Mouse (Mus musculus) MEL (cell line): ENCODE results near the gene Hoxd13.

Experiments
- CTCF ChIP-seq, 3 experiments: IDR thresholded peaks in 2 of 3; conservative IDR thresholded peaks in 1 of 3; 2 replicates each; pipeline ENCODE4 v1.5.1; 2011 to 2012; ENCODE audit warnings: low read length in 3 of 3, low read depth in 2 of 3, mild to moderate bottlenecking in 2 of 3, improper control_type of control experiment in 1 of 3, inconsistent platforms in 1 of 3, mixed read lengths in 1 of 3, moderate library complexity in 1 of 3; ENCODE audit not compliant: control insufficient read depth in 1 of 3, insufficient read depth in 1 of 3, poor library complexity in 1 of 3, severe bottlenecking in 1 of 3
- ELF1 ChIP-seq: IDR thresholded peaks from 2 replicates; pipeline ENCODE4 v1.6.1; 2014; ENCODE audit warnings: low read depth, mild to moderate bottlenecking, inconsistent platforms, low read length, improper control_type of control experiment, moderate library complexity
- EP300 ChIP-seq, 2 experiments: IDR thresholded peaks; 2 replicates each; pipeline ENCODE4 v1.6.1; 2011; ENCODE audit warnings: improper control_type of control experiment in 2 of 2, low read length in 2 of 2, low read depth in 1 of 2, mild to moderate bottlenecking in 1 of 2
- ETS1 ChIP-seq: IDR thresholded peaks from 2 replicates; pipeline ENCODE4 v1.6.1; 2012; ENCODE audit warnings: low read depth, mild to moderate bottlenecking, inconsistent platforms, low read length, improper control_type of control experiment, moderate library complexity
- MAX ChIP-seq: IDR thresholded peaks from 2 replicates; pipeline ENCODE4 v1.6.1; 2011; ENCODE audit warnings: low read length, improper control_type of control experiment
- MEF2A ChIP-seq: IDR thresholded peaks from 2 replicates; pipeline ENCODE4 v1.6.1; 2014; ENCODE audit warnings: low read depth, mild to moderate bottlenecking, inconsistent platforms, low read length, improper control_type of control experiment; ENCODE audit not compliant: poor library complexity, insufficient replicate concordance, severe bottlenecking; ENCODE audit errors: extremely low read depth
- POLR2A ChIP-seq, 2 experiments: IDR thresholded peaks; 2 replicates each; pipeline ENCODE4 v1.6.1; 2011 to 2012; ENCODE audit warnings: low read length in 2 of 2, mild to moderate bottlenecking in 2 of 2, control low read depth in 1 of 2, improper control_type of control experiment in 1 of 2, low read depth in 1 of 2, moderate library complexity in 1 of 2; ENCODE audit not compliant: control insufficient read depth in 1 of 2, insufficient read depth in 1 of 2, poor library complexity in 1 of 2
- USF1 ChIP-seq: IDR thresholded peaks from 2 replicates; pipeline ENCODE4 v1.6.1; 2014; ENCODE audit warnings: low read depth, mild to moderate bottlenecking, inconsistent platforms, low read length, improper control_type of control experiment, moderate library complexity

DNA sequence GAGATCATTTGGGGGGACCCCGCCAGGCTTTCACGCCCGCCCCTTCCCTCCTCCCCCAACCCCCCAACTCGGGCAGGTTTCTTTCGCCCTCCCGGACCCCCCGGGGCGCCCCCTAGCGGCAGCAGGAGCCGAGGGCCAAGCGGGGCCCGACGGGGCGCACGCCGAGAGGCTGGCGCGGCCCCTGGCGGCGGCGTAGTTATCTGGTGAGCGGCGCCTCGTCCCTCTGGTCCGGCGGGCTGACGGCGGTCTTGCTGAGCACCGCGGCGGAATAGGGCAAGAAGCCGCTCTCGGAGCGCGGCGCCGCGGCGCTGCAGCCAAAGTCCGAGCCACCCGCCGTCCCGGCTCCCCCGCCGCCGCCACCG, 12.7 kb upstream of the Hoxd13 start:
- TF ChIP-seq EP300 (IDR thresholded peaks at IDR 0.05; ENCODE audit: low read depth in 1 of 2, low read length in 2 of 2) (no peak), ELF1 (no peak), CTCF (IDR thresholded peaks at IDR 0.05 in 2 of 3, conservative IDR thresholded peaks at IDR 0.05 in 1 of 3; ENCODE audit: control insufficient read depth in 1 of 3, insufficient read depth in 1 of 3, low read depth in 2 of 3, low read length in 3 of 3, poor library complexity in 1 of 3, severe bottlenecking in 1 of 3) (no peak), POLR2A (IDR thresholded peaks at IDR 0.05; ENCODE audit: control insufficient read depth in 1 of 2, insufficient read depth in 1 of 2, low read depth in 1 of 2, low read length in 2 of 2, poor library complexity in 1 of 2) (no peak), ETS1 (no peak), MEF2A (no peak), MAX (no peak), USF1 (no peak)
